ENCODE assay signal across 17 mouse cellular contexts in genomic region chr12:82520840-82521239, GRCm38 (mm10).
DNase-seq lines count a peak whose midpoint lies in the region; ATAC-seq and TF ChIP-seq lines count a peak whose summit lies in the region.
"Had no signal": no experiment of that assay in that cellular context is flagged by ENCODE, and none has a peak within 500 bp of the region (broad histone marks: within the 10 kb centered on the region; RNA-seq: fewer than 3 reads in every experiment).

No protein-coding gene starts in this region.

- peak; percentile 20 for TF ChIP-seq CTCF in left cerebral cortex, adult 2 months (IDR thresholded peaks at IDR 0.05)

- peak; percentile 18 for DNase-seq in CD4-positive, CD25-positive, alpha-beta regulatory T cell, adult 2 months (ENCODE audit: low read depth, low spot score)
- DNase-seq in left cerebral cortex, adult 2 months (ENCODE audit: extremely low spot score in 1 of 2, low spot score in 2 of 2) = no peak
- DNase-seq in left cerebral cortex, postnatal 14 days (ENCODE audit: low spot score in 2 of 2) = no peak
- DNase-seq in 3T3-L1 (ENCODE audit: low read depth, low spot score) (peak; percentile 4), R1 (ENCODE audit: low read depth, low spot score) (peak; percentile 64)
- DNase-seq in right cerebral cortex, postnatal 10 days (ENCODE audit: low spot score in 2 of 2) = no peak
- DNase-seq in thymus, postnatal 25 days = no peak
- DNase-seq: adrenal gland, adult 2 months; cerebellum, adult 9-10 months; embryo, embryonic 11 days; heart, postnatal 14 days; kidney, postnatal 25 days; lung, postnatal 14 days; right cerebral cortex, postnatal 25 days had no signal

- ATAC-seq in CD4-positive, CD25-positive, alpha-beta regulatory T cell, adult 4 months = no peak
- ATAC-seq: hindbrain, embryonic 16.5 days had no signal

- no peak overlapping the region for H3K4me3 ChIP-seq in left cerebral cortex, adult 2 months
- H3K4me3 ChIP-seq: limb, embryonic 13.5 days had no signal

- no peak overlapping the region for H3K27ac ChIP-seq in left cerebral cortex, adult 2 months
- H3K27ac ChIP-seq: limb, embryonic 13.5 days had no signal

- intact Hi-C loops in left cerebral cortex, adult 2 months (cut with DNase I) = no loop called here
- intact Hi-C loops in left cerebral cortex, postnatal 14 days (cut with DNase I) = no loop called here

Comparison
In these comparisons a context has a peak if more than half of its experiments do, and no peak if none do; other contexts are left out.
1. DNase-seq: peak in CD4-positive, CD25-positive, alpha-beta regulatory T cell, adult 2 months (single experiment), 3T3-L1 (single experiment) and R1 (single experiment); none in left cerebral cortex, adult 2 months (0 of 2), left cerebral cortex, postnatal 14 days (0 of 2), right cerebral cortex, postnatal 10 days (0 of 2) and thymus, postnatal 25 days (single experiment).